ENCODE assay signal across 19 mouse cellular contexts in genomic region chr7:144240736-144241343, GRCm38 (mm10).
DNase-seq lines count a peak whose midpoint lies in the region; ATAC-seq and TF ChIP-seq lines count a peak whose summit lies in the region.
"Had no signal": no experiment of that assay in that cellular context is flagged by ENCODE, and none has a peak within 500 bp of the region (broad histone marks: within the 10 kb centered on the region; RNA-seq: fewer than 3 reads in every experiment).

No protein-coding gene starts in this region.

- in situ Hi-C loops in CH12.LX (cut with MboI; ENCODE audit: low pct_ligation_motif_present, low pct_unique_long_range_greater_than_20kb, low sequenced_read_pairs), result no loop called here

- no peak overlapping the region for H3K27ac ChIP-seq in hindbrain, embryonic 14.5 days
- H3K27ac ChIP-seq in hindbrain, embryonic 10.5 days, result no peak overlapping the region
- H3K27ac ChIP-seq in CH12.LX (ENCODE audit: insufficient read depth, low read depth), result no peak overlapping the region
- no peak overlapping the region for H3K27ac ChIP-seq in cortical plate, adult 2 months (ENCODE audit: insufficient read depth, low read length)
- H3K27ac ChIP-seq in midbrain, embryonic 15.5 days, result no peak overlapping the region; the same call in 1 of the 2 replicates
- H3K27ac ChIP-seq in thymus, adult 2 months (ENCODE audit: control insufficient read depth, insufficient read depth, low read length), result no peak overlapping the region
- H3K27ac ChIP-seq: liver, embryonic 15.5 days had no signal

- no peak for ATAC-seq in hindbrain, embryonic 14.5 days (ENCODE audit: low FRiP score)
- ATAC-seq in midbrain, embryonic 15.5 days (replicated peaks), result no peak
- ATAC-seq: intestine, embryonic 16.5 days; lung, postnatal 0 days had no signal

- no peak; a peak in 1 of 4 replicates for TF ChIP-seq CTCF in CH12.LX (conservative IDR thresholded peaks at IDR 0.05 in 1 of 2, IDR thresholded peaks at IDR 0.05 in 1 of 2; ENCODE audit: low read depth in 2 of 2, low read length in 2 of 2)
- 0 out of 2 replicates have a peak, but pooled peaks have one; percentile 13 for TF ChIP-seq CTCF in cortical plate, adult 2 months (IDR thresholded peaks at IDR 0.05; ENCODE audit: extremely low read depth, insufficient read depth, low read length)
- TF ChIP-seq CTCF in thymus, adult 2 months (IDR thresholded peaks at IDR 0.05; ENCODE audit: borderline replicate concordance, control insufficient read depth, extremely low read depth, insufficient read depth, low read length, poor library complexity), result no peak

- TF ChIP-seq EP300 in CH12.LX (IDR thresholded peaks at IDR 0.05; ENCODE audit: low read length), result no peak

- no peak for DNase-seq in hindbrain, embryonic 14.5 days (ENCODE audit: low spot score)
- DNase-seq in hindbrain, embryonic 10.5 days (ENCODE audit: low spot score), result no peak
- DNase-seq in CH12.LX (ENCODE audit: extremely low read depth), result no peak
- DNase-seq in lung, postnatal 25 days (ENCODE audit: low spot score), result no peak
- no peak for DNase-seq in thymus, adult 2 months
- DNase-seq in lung, postnatal 10 days, result no peak
- DNase-seq: adrenal gland, postnatal 36 days; cerebellum, adult 2 months; cerebellum, postnatal 36 days; heart, adult 11 months; heart, postnatal 4 days; right cerebral cortex, postnatal 4 days; thymus, postnatal 14 days had no signal

- no peak overlapping the region for H3K9ac ChIP-seq in hindbrain, embryonic 14.5 days
- no peak overlapping the region for H3K9ac ChIP-seq in CH12.LX (ENCODE audit: insufficient read depth, low read depth)
- H3K9ac ChIP-seq in midbrain, embryonic 15.5 days, result no peak overlapping the region
- H3K9ac ChIP-seq: liver, embryonic 15.5 days had no signal

- no peak overlapping the region for H3K4me3 ChIP-seq in hindbrain, embryonic 14.5 days (replicated peaks; ENCODE audit: low read length)
- no peak overlapping the region for H3K4me3 ChIP-seq in hindbrain, embryonic 10.5 days
- no peak overlapping the region for H3K4me3 ChIP-seq in CH12.LX (replicated peaks in 1 of 3; ENCODE audit: low read depth in 2 of 3, low read length in 2 of 3, poor library complexity in 1 of 3)
- H3K4me3 ChIP-seq in cortical plate, adult 2 months (ENCODE audit: insufficient read depth, low read length), result peak overlapping the region; percentile 53; the same call in 1 of the 2 replicates
- H3K4me3 ChIP-seq in midbrain, embryonic 15.5 days, result peak overlapping the region; percentile 38; the same call in 1 of the 2 replicates
- no peak overlapping the region for H3K4me3 ChIP-seq in thymus, adult 2 months (ENCODE audit: control insufficient read depth, insufficient read depth, low read length)
- H3K4me3 ChIP-seq: liver, embryonic 15.5 days; megakaryocyte, embryonic 14.5 days had no signal

- TF ChIP-seq POLR2A in CH12.LX (IDR thresholded peaks at IDR 0.05; ENCODE audit: low read depth, low read length), result no peak
- TF ChIP-seq POLR2A in cortical plate, adult 2 months (IDR thresholded peaks at IDR 0.05; ENCODE audit: extremely low read depth, insufficient read depth, low read length), result no peak
- TF ChIP-seq POLR2A in thymus, adult 2 months (IDR thresholded peaks at IDR 0.05; ENCODE audit: control insufficient read depth, extremely low read depth, insufficient read depth, low read length, poor library complexity), result no peak

- dilution Hi-C loops in CH12.LX (cut with MboI; ENCODE audit: extremely low pct_ligation_motif_present, extremely low pct_unique_long_range_greater_than_20kb, low sequenced_read_pairs), result no loop called here

- H3K9me3 ChIP-seq in hindbrain, embryonic 14.5 days (ENCODE audit: control insufficient read depth, low read length), result no peaks in the 10 kb centered on the region
- no peaks in the 10 kb centered on the region for H3K9me3 ChIP-seq in hindbrain, embryonic 10.5 days
- H3K9me3 ChIP-seq in CH12.LX (replicated peaks; ENCODE audit: low read length), result peaks cover 3% of the 10 kb centered on the region
- no peaks in the 10 kb centered on the region for H3K9me3 ChIP-seq in midbrain, embryonic 15.5 days
- H3K9me3 ChIP-seq: liver, embryonic 15.5 days had no signal

- no peak; the same call in 1 of the 2 replicates for TF ChIP-seq RAD21 in CH12.LX (IDR thresholded peaks at IDR 0.05; ENCODE audit: low read depth, low read length)

- H3K27me3 ChIP-seq in hindbrain, embryonic 14.5 days (ENCODE audit: control insufficient read depth, insufficient read depth, low read length), result no peaks in the 10 kb centered on the region
- H3K27me3 ChIP-seq in hindbrain, embryonic 10.5 days (ENCODE audit: insufficient read depth, poor library complexity, severe bottlenecking), result no peaks in the 10 kb centered on the region
- peaks cover 91% of the 10 kb centered on the region for H3K27me3 ChIP-seq in CH12.LX (replicated peaks)
- H3K27me3 ChIP-seq in midbrain, embryonic 15.5 days (replicated peaks), result no peaks in the 10 kb centered on the region
- no peaks in the 10 kb centered on the region for H3K27me3 ChIP-seq in thymus, adult 2 months (ENCODE audit: control insufficient read depth, insufficient read depth, low read length)
- H3K27me3 ChIP-seq: liver, embryonic 15.5 days had no signal

- H3K79me2 ChIP-seq in CH12.LX (replicated peaks; ENCODE audit: control insufficient read depth, extremely low read depth, insufficient read depth, poor library complexity, severe bottlenecking), result no peaks in the 10 kb centered on the region

- no peaks in the 10 kb centered on the region for H3K36me3 ChIP-seq in hindbrain, embryonic 14.5 days (replicated peaks; ENCODE audit: control insufficient read depth, insufficient read depth)
- H3K36me3 ChIP-seq in hindbrain, embryonic 10.5 days, result no peaks in the 10 kb centered on the region
- H3K36me3 ChIP-seq in CH12.LX (replicated peaks in 1 of 2; ENCODE audit: control insufficient read depth in 1 of 2, insufficient read depth in 1 of 2, low read length in 1 of 2), result no peaks in the 10 kb centered on the region
- H3K36me3 ChIP-seq in midbrain, embryonic 15.5 days (replicated peaks), result no peaks in the 10 kb centered on the region
- H3K36me3 ChIP-seq in thymus, adult 2 months (ENCODE audit: control insufficient read depth, insufficient read depth, low read length), result no peaks in the 10 kb centered on the region
- H3K36me3 ChIP-seq: liver, embryonic 15.5 days had no signal

- H3K4me1 ChIP-seq in hindbrain, embryonic 14.5 days (replicated peaks; ENCODE audit: control insufficient read depth, insufficient read depth, low read length), result peaks cover 36% of the 10 kb centered on the region
- peaks cover 49% of the 10 kb centered on the region for H3K4me1 ChIP-seq in hindbrain, embryonic 10.5 days (replicated peaks)
- peaks cover 5% of the 10 kb centered on the region in 2 experiments; a peak in 2 of 4 replicates for H3K4me1 ChIP-seq in CH12.LX (ENCODE audit: control insufficient read depth in 1 of 2, insufficient read depth in 2 of 2)
- peaks cover 22% of the 10 kb centered on the region for H3K4me1 ChIP-seq in cortical plate, adult 2 months (ENCODE audit: control insufficient read depth, insufficient read depth, low read length)
- H3K4me1 ChIP-seq in midbrain, embryonic 15.5 days, result peaks cover 49% of the 10 kb centered on the region
- no peaks in the 10 kb centered on the region for H3K4me1 ChIP-seq in thymus, adult 2 months (replicated peaks; ENCODE audit: control insufficient read depth, insufficient read depth, low read length)
- H3K4me1 ChIP-seq: liver, embryonic 15.5 days; megakaryocyte, embryonic 14.5 days had no signal

- H3K4me2 ChIP-seq in hindbrain, embryonic 14.5 days (replicated peaks), result peak overlapping the region; percentile 54
- no peak overlapping the region for H3K4me2 ChIP-seq in CH12.LX (ENCODE audit: insufficient read depth, low read depth, poor library complexity, severe bottlenecking)
- H3K4me2 ChIP-seq in midbrain, embryonic 15.5 days, result peak overlapping the region; percentile 51
- H3K4me2 ChIP-seq: liver, embryonic 15.5 days had no signal

- WGBS in hindbrain, embryonic 14.5 days, result 69% methylated on average over 4 of the region's 4 CpGs
- WGBS in hindbrain, embryonic 10.5 days, result 74% methylated on average over 4 of the region's 4 CpGs
- 62% methylated on average over 4 of the region's 4 CpGs for WGBS in midbrain, embryonic 15.5 days
- 83% methylated on average over 4 of the region's 4 CpGs for WGBS in thymus, adult 2 months

TF ChIP-seq in CH12.LX, 34 proteins besides CTCF, POLR2A, EP300 and RAD21:
- TF ChIP-seq KAT2A (IDR thresholded peaks at IDR 0.05; ENCODE audit: insufficient replicate concordance, low read length), result no peak
- 0 out of 2 replicates have a peak, but pooled peaks have one; percentile 32 for TF ChIP-seq ZNF384 (IDR thresholded peaks at IDR 0.05; ENCODE audit: low read depth, low read length)
TF ChIP-seq in CH12.LX: peak in this region for 1.

Comparison
In these comparisons a context has a peak if more than half of its experiments do, and no peak if none do; other contexts are left out.
1. H3K4me3 ChIP-seq: peak in cortical plate, adult 2 months (single experiment) and midbrain, embryonic 15.5 days (single experiment); none in hindbrain, embryonic 14.5 days (single experiment), hindbrain, embryonic 10.5 days (single experiment), CH12.LX (0 of 3) and thymus, adult 2 months (single experiment).